ENCODE assay signal across 7 mouse cellular contexts in the genomic region with DNA sequence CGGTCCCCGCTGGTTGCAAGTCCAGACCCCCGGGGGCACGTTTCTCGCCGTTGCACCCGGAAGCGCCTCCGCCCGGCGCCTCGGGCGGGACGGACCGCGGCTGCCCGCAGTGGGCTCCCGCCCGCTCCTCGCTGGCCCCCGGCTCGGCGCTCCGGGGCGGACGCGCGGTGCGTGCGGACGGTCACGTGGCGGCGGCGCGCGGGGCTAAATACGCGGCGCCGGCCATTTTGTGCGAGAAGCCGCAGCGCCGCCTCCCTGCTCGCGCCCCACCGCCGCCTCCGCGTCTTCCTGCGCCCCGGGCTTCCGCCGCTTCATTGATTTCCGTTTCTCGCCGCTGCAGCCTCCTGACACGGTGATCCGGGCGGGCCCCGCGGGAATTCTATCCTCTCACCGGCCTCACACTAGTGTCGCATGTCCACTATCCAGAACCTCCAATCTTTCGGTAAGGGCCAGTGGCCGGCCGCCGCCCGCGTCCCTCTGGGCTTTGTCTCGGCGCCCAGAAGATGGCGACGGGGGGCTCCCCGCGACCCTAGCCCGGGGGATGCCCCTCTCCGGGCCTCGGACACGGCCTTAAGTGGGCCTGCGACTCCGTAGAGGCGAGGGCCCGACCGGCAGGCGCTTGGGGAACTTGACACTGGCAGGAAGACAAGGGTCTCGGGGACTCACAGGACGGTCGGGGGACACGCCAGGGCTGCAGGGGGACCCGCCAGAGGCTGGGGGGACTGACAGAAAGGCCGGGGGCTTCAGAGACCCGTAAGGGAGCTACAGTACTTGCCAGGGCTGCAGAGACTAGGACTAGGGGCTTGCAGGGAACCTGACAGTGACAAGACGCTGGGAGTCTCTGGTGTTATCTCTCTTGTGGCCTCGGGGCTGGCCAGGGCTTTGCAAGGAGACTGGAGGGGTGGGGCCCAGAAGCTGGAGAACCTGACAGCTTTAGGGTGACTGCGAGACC. TPM values are rescaled to one million over a fixed set of nuclear protein-coding genes. Genes with fewer than 3 reads are reported as not detected.
DNase-seq lines count a peak whose midpoint lies in the region; ATAC-seq and TF ChIP-seq lines count a peak whose summit lies in the region.

No protein-coding gene starts in this region.

- TF ChIP-seq CTCF in intestine, postnatal 0 days (IDR thresholded peaks at IDR 0.05; ENCODE audit: low read depth), result no peak

- no peaks in the 10 kb centered on the region for H3K27me3 ChIP-seq in intestine, postnatal 0 days (replicated peaks; ENCODE audit: control insufficient read depth, insufficient read depth, low read length)
- no peaks in the 10 kb centered on the region for H3K27me3 ChIP-seq in midbrain, embryonic 10.5 days (ENCODE audit: low read depth, poor library complexity, severe bottlenecking)

- intact Hi-C loops in left cerebral cortex, postnatal 36 days (cut with DNase I), result loop anchor here (5.0 kb wide), 1 partner anchor 365 kb away; a partner anchor contains a TSS

- DNase-seq in adrenal gland, adult 18-20 months (ENCODE audit: low spot score in 2 of 2), result peak; percentile 82 to 83
- peak; percentile 94 for DNase-seq in embryo, embryonic 11 days
- peak; percentile 69 to 80 for DNase-seq in gastrocnemius, postnatal 4 days (ENCODE audit: low spot score in 2 of 2)
- DNase-seq in left cerebral cortex, postnatal 36 days (ENCODE audit: low spot score in 2 of 2), result peak; percentile 83 to 91
- peak; percentile 82 for DNase-seq in midbrain, embryonic 10.5 days (ENCODE audit: low spot score)
- peak; percentile 87 for DNase-seq in right cerebral cortex, postnatal 4 days

- peak overlapping the region; percentile 92 for H3K27ac ChIP-seq in intestine, postnatal 0 days (ENCODE audit: low read depth, low read length)
- H3K27ac ChIP-seq in midbrain, embryonic 10.5 days (replicated peaks), result peak overlapping the region; percentile 99

- H3K4me1 ChIP-seq in intestine, postnatal 0 days (replicated peaks; ENCODE audit: control insufficient read depth, insufficient read depth, low read length), result 0 out of 2 replicates have a peak, but pooled peaks cover 4% of the 10 kb centered on the region
- peaks cover 21% of the 10 kb centered on the region for H3K4me1 ChIP-seq in midbrain, embryonic 10.5 days

- H3K36me3 ChIP-seq in intestine, postnatal 0 days (ENCODE audit: control insufficient read depth, insufficient read depth), result peaks cover 25% of the 10 kb centered on the region
- H3K36me3 ChIP-seq in midbrain, embryonic 10.5 days, result peaks cover 32% of the 10 kb centered on the region

- peak overlapping the region; percentile 99 for H3K4me3 ChIP-seq in intestine, postnatal 0 days (ENCODE audit: low read depth, low read length)
- H3K4me3 ChIP-seq in midbrain, embryonic 10.5 days, result peak overlapping the region; percentile 100

- peak overlapping the region; percentile 98 for H3K9ac ChIP-seq in intestine, postnatal 0 days (ENCODE audit: low read depth, low read length)

- H3K9me3 ChIP-seq in intestine, postnatal 0 days (ENCODE audit: control insufficient read depth), result no peaks in the 10 kb centered on the region
- H3K9me3 ChIP-seq in midbrain, embryonic 10.5 days (replicated peaks), result no peaks in the 10 kb centered on the region

- peak; percentile 78 for ATAC-seq in intestine, postnatal 0 days

- under 1% methylated on average over 95 of the region's 97 CpGs for WGBS in intestine, postnatal 0 days
- WGBS in midbrain, embryonic 10.5 days, result under 1% methylated on average over 90 of the region's 97 CpGs

- H3K4me2 ChIP-seq in intestine, postnatal 0 days (replicated peaks; ENCODE audit: low read depth), result peak overlapping the region; percentile 79

RNA-seq across cellular contexts. Expression of a gene that starts 0.6 kb away (rescaled TPM):
- 10 to 100 TPM; 59.9 to 66.0 TPM for total RNA-seq in adrenal gland, adult 18-20 months (2021)
- 10 to 100 TPM; 47.9 to 50.9 TPM for total RNA-seq in gastrocnemius, postnatal 4 days (2021)
- polyA plus RNA-seq in intestine, postnatal 0 days (2015; fragmentation: Nextera tagmentation; extraction: Ambion mirVana), result 115 and 123 TPM in 2 replicates
- 100 to 1,000 TPM; 149 to 162 TPM for total RNA-seq in left cerebral cortex, postnatal 36 days (2021)
- 262 and 267 TPM in 2 replicates for polyA plus RNA-seq in midbrain, embryonic 10.5 days (2016; fragmentation: Nextera tagmentation; extraction: Ambion mirVana)

RNA-seq across cellular contexts. Expression of a gene that starts 46.9 kb away (rescaled TPM):
- total RNA-seq in adrenal gland, adult 18-20 months (2021), result 1 to 10 TPM in 1 of 2 experiments, not detected in 1; 3.0 TPM
- not detected for total RNA-seq in gastrocnemius, postnatal 4 days (2021)
- 1.2 and 1.3 TPM in 2 replicates for polyA plus RNA-seq in intestine, postnatal 0 days (2015; fragmentation: Nextera tagmentation; extraction: Ambion mirVana)
- total RNA-seq in left cerebral cortex, postnatal 36 days (2021), result 1 to 10 TPM; 5.6 to 8.0 TPM
- 0.06 and 0.07 TPM in 2 replicates for polyA plus RNA-seq in midbrain, embryonic 10.5 days (2016; fragmentation: Nextera tagmentation; extraction: Ambion mirVana)

Comparison
In these comparisons a context has a peak if more than half of its experiments do, and no peak if none do; other contexts are left out.
1. Peak in every context shown above with its lines: DNase-seq, ATAC-seq, H3K4me3 ChIP-seq and H3K27ac ChIP-seq.